Mouse (Mus musculus) left cerebral cortex, postnatal 10 days (tissue): ENCODE data around the gene Tm4sf19. TPM values are rescaled to one million over a fixed set of nuclear protein-coding genes. Genes with fewer than 3 reads are reported as not detected.

Source experiments
- DNase-seq, 2 experiments: peaks; one replicate each; pipeline ENCODE4 v3.0.0; 2021 to 2022; ENCODE audit warnings: low spot score in 2 of 2, mixed read lengths in 1 of 2; ENCODE audit errors: extremely low spot score in 1 of 2
- intact Hi-C: fragments of 180-260 bp; cut with DNase I; formaldehyde crosslinking; loops from one replicate; pipeline ENCODE4 v1.15.1; 2025
- total RNA-seq, 2 experiments: library from RNA; stranded (reverse); gene quantifications; 2 replicates each; pipeline ENCODE4 v1.2.3; 2021

Tm4sf19 gene
- total RNA-seq = under 1 TPM in 1 of 2 experiments, not detected in 1; 0.28 TPM

DNA sequence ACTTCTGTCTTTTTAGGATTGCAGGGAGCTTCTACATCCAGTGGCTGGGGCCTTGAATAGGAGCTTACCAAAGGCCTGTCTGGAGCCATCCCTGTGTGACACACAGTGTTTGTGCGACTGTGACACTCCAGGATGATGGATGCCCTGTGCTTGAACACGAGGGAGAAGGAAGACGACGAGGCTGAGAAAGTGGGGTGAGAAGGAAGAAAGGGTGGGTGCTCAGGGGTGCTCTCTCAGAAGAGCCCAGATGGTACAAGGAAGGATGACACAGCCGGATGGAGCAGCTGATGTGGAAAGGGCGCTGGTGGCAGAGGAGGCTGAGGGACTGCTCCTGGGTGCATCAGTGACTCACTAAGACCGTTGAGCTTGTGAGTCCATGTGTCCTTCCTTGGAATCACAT, at the start of gene Tm4sf19:
Gene Tm4sf19 (plus strand): TSS at position 240 of the 400 bp plus-strand sequence.
- intact Hi-C loops = no loop called here
- no peak for DNase-seq

DNA sequence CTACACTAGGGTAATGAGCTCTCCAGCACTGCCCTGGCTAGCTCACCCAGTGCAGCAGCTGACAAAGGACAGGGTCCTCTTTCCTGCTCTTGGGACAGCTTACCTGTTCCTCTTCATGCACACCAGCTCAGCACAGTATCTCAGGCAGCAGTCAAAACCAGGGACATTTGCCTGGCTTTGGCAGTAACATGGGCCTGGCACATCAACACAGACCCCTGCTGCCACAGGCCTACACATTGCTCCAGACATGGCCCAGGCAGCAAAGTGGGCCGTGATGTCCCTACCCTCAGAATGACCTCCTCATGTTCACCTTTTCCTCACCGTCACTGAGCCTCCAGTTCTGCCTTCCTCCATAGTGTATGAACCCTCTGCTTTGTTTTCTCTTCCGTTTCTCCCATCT, 49.5 kb upstream of the Tm4sf19 start:
- DNase-seq = no peak
- intact Hi-C loops = no loop called here

DNA sequence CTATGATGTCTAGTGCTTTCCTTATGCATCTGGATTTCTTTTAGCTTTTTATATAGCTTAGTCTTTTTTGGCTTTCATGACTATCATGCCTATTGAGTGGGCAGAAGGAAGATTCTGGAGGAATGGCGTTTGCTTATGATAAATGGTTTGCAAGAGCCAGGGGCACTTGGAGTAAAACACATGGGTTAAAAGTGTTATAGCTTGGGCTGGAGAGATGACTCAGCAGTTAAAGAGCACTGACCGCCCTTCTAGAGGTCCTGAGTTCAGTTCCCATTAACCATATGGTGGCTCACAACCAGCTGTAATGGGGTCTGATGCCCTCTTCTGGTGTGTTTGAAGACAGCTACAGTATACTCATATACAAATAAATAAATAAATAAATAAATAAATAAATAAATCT, 36.8 kb upstream of the Tm4sf19 start:
- intact Hi-C loops = no loop called here
- DNase-seq = no peak

DNA sequence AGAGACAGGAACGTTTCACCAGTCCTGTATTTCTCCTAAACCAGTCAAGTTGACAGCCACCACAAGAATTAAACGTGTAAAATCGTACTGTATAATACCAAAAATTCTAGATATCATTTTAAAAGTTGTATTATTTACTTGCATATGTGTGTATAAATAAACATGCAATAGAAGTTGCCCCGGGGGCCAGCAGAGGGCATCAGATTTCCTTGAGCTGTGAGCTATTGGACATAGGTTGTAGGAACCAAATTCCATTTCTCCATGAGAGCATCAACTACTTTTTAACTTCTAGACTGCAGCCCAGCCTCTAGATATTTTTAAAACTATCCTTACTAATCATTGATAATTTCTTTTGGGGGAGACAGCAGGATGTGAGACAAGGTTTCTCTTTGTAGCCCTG, 29.0 kb upstream of the Tm4sf19 start:
- intact Hi-C loops = no loop called here
- peak in 1 of 2 experiments; percentile 28 for DNase-seq

DNA sequence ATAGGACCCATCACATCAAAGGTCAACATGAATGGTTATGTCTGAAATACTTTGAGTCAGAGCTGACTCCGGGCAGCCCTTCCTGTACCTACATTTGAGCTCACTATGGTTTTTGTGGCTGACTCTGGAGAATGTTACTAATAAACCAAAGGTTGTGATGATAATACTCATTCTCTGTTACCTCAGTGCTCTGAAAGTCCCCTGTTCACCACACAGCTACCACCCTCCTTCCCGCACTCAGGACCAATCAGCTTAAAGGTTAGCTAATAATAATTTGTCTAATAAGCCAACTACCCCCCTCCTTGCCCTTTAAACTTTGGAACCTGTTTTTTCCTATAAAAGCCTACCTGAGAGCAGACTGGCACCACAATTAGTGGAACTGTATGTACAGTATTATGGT, 20.7 kb upstream of the Tm4sf19 start:
- intact Hi-C loops = no loop called here
- no peak for DNase-seq

DNA sequence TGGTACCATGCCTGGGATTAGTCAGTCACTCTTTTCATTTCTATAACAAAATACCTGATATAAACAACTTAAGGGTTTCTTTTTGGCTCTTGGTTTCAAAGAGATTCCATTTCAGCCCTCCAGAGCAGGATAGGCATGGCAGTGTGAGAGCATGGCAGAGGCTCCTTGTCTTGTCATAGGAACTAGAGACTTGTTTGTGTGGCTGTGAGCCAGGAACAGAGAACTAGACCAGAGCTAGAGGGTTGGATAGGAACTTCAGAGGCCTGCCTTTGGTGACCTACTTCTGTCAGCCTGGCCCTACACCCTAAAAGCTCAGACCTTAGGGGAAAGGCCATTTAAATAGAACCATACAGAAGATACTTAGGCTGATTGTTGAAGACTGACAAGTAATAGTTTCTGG, 17.4 kb upstream of the Tm4sf19 start:
- intact Hi-C loops = loop anchor here (10.0 kb wide), 1 partner anchor 98 kb away; no protein-coding TSS in a partner anchor

DNA sequence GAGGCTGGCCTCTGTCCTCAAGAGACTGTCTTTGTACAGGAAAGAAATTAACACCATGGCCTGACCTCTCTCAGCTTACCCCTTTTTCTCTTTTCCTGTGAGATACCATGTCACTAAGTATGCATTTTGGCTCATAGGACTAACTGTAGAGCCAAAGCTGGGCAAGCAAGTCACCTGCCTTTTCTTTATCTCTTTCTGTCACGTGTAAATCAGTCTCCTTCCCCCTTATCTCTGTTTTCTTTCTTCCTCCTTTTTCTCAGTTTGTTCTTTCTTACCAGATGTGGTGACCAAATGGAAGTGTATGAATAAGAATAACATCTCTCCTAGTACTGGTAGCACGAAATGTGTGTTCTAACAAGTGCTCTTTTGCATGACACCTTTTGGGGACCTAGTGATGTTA, 15.4 kb upstream of the Tm4sf19 start:
- DNase-seq = no peak
- intact Hi-C loops = loop anchor here (10.0 kb wide), 1 partner anchor 100 kb away; no protein-coding TSS in a partner anchor

More for the DNA sequence above, 17.4 kb upstream of the Tm4sf19 start:
- no peak for DNase-seq

DNA sequence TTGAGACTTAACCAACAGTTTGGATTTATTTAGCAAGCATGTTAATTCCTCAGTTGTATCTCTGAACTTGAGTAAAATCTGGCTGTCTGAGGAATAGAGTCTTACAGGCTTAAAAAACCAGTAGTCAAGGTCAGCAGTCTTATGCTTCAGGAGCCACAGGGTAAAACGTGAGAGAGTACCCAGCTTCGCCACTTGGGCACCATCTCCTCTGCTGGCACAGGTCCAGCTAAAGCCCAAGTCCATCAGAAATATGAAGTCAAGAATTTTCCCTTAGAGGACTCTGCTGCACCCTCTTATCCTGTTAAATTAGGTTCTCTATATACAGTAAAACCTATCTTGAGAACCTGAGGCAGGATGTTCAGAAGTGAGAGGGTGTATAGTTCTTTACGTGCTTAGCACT, 13.5 kb upstream of the Tm4sf19 start:
- DNase-seq = no peak
- intact Hi-C loops = loop anchor here (10.0 kb wide), 1 partner anchor 102 kb away; no protein-coding TSS in a partner anchor

DNA sequence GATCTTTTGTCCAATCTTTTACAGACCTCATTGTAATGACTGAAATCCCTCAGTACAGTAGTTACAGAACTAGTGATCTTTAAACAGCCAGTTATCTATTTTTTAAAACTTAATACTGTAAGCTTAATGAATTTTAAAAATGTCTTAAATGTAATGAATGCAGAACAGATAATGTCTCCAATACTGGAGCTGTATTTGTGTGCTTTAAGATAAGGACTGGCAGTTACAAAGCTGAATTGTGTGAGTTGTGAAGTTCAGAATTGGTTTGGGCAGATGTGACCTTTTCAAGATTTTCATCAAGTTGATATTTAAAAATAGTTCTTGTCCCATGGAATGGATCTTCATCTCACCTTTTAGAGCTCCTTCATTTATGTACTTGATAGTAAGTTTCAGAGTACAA, 11.3 kb upstream of the Tm4sf19 start:
- no peak for DNase-seq
- intact Hi-C loops = loop anchor here (10.0 kb wide), 1 partner anchor 104 kb away; no protein-coding TSS in a partner anchor

DNA sequence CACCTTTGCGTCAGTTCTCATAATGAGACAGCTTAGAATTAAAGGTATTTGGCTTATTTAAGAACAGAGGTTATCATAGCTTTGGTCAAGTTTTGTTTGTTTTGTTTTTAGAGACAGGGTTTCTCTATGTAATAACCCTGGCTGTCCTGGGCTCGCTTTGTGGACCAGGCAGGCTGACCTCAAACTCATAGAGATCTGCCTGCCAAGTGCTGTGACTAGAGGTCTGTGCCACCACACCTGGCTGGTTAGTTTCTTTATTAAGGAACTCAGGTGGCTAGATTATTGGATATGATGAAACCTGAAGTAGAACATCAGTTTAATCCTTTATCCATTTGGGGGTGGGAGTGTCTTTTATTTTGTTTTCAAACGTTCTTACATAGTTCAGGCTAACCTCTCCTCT, 10.5 kb upstream of the Tm4sf19 start:
- intact Hi-C loops = loop anchor here (10.0 kb wide), 1 partner anchor 105 kb away; no protein-coding TSS in a partner anchor
- DNase-seq = no peak

DNA sequence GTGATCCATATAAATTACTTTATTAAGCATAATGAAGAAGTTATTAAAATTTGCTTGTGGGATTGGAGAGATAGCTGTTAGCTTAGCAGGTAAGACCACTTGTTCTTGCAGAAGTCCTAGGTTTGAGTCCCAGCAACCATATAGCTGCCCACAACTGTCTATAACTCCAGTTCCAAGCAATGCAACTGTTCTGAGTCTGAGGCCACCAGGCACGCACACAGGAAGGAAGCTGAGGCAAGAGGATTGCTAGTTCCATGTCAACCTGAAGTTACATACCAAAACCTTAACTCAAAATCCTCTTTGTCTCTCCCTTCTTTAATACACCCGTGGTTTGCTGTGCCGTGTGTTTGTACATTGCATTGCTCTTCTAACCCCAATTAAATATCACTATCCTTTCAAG, 9.4 kb upstream of the Tm4sf19 start:
- intact Hi-C loops = no loop called here
- no peak for DNase-seq

DNA sequence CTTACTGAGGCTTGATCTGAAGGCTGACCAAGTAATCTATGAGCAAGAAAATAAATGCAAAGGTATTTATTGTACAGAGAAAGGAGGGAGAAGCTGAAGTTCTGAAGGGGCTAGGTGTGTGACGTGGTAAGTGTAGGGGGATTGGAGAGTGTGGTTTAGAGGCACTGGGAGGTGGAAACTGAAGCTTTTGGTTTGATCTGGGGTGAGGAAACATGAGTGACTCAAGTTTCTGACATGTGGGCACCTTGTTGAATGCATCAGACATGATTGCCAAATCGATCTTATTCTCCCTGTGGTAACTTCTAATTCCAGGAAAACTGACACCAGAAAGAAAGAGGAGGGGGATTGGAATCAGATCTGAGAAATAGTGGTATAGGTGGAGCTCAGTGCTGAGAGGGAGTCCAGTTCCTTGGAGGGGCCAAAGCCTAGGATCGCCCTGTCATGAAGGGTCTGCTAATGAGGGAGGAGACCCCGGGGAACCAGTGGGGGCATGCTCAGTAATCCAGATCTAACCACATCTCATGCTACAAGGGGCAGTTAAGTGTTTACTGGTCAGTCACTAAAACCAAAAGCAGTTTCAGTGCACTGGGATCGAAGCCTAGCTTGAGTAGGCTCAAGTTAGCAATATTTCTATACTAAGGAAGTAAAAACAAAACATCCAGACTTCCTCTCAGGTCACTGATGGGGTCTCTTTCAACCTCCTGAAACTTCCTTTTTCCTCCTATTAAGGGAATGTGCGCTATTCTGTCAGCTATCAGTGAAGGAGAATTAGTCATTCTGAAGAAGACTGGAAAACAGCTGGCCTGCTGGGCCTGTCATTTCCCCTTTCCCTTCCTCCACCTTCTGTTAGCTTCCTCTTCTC, 4.4 kb upstream of the Tm4sf19 start:
- intact Hi-C loops = no loop called here
- DNase-seq = no peak

DNA sequence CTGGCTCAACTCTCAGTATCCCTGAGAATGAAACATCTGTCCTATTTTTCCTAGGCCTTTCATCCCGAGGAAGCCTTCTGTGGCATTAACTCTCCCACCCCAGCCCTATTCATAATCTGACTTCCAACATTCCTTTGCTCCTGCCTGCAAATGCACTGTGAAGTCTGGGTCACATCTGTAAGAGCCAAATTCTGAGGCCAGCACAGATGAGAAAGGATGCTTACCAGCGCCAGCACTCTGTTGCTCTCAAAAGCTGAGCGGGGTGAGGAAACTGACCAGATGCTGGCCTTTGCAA, 3.8 kb upstream of the Tm4sf19 start:
- no peak for DNase-seq
- intact Hi-C loops = no loop called here

DNA sequence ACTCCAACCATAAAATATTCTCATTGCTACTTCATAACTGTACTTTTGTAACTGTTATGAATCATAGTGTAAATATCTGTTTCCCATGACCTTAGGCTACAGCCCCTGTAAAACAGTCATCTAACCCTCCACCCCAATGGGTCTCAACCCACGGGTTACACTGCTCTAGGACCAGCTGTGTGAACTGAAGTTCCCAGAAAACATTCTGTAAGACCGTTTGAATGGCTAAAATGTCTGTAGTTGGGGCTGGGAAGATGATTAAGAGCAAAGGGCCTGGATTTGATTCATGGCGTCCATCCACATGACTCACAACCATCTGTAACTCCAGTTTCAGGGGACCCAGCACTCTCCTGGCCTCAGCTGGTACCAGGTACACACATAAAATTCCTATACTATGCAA, 2.1 kb upstream of the Tm4sf19 start:
- intact Hi-C loops = no loop called here
- no peak for DNase-seq

DNA sequence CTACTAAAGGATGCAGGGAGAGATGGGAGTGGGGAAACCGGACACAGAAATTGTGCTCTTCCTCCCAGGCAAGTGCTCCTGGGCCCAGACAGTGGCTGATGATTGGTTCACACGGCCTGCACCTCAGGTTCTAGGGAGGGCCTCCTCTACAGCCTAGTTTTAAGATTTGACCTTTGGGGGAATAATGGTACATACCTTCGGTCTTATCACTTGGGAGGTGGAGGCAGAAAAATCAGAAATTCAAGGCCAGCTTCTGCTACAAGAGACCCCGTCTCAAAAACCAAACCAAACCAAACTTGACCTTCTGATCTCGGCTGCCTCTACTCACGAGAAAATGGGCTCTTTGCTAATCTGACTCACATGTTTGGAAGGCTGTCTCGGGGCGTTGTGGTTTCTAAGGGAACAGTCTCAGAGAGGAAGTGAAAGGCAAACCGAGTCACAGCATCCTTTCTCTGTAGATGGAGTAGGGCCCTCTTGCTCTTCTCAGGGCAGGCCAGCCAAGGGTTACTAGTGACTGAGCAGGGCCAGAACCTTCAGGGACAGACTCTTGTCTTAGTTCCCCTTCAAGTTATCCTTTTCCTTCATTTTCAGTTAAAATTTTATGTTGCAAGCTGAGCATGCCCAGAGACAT, 1.1 kb downstream of the Tm4sf19 start:
- intact Hi-C loops = no loop called here
- no peak for DNase-seq

DNA sequence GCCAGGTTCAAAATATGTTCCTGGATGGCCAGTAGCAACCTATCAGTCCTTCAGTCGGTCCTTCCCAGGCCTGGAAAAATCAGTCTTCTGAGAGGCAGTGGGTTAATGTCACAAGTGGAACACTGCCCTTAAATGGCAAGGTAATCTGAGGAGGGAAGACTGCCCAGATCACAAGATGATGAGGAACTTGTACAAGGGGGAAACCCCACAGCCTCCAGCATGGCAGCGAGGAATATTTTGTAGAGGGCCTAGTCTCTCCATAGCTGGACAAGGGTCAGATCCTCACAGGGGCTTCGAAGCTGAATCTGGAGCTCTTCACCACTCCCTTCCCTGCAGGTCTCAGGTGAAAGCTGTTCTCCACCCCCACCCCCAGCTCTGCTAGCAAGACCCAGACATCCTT, 2.5 kb downstream of the Tm4sf19 start:
- DNase-seq = no peak
- intact Hi-C loops = no loop called here

DNA sequence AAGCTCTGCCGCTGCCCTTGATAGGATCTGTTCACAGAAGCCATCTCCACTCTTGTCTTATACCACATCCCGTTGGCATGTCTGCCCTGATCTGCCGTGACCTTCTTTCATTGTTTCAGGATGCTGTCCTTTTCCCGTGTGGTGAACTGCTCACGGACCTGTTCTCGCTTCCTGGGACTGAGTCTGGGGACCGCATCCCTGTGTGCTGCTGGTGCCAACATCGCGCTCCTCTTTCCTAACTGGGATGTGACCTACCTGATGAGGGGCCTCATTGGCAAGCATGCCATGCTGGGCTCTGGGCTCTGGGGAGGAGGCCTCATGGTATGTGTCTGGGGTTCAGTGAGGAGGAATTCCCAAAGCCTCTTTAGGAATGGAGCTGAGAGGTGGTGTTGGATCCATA, 5.4 kb downstream of the Tm4sf19 start:
- no peak for DNase-seq
- intact Hi-C loops = no loop called here

DNA sequence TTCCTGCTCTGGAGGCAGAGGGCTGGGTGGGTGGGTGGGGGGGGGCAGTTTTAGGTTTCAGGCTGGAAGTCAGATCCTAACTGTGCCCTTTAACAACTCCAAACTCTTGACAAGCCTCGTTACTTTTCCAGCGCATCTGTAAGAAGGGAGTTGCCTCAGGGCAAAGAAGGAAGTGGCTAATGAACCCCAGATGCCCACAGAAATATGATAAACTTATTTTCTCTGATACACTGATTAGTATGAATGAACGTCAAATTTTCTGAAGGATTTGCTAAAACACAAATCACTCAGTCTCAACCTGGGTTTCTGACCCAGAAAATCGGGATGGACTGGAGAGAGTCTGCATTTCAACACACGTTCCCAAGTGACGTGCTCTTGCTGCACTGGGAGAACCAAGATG, 6.4 kb downstream of the Tm4sf19 start:
- no peak for DNase-seq
- intact Hi-C loops = no loop called here

DNA sequence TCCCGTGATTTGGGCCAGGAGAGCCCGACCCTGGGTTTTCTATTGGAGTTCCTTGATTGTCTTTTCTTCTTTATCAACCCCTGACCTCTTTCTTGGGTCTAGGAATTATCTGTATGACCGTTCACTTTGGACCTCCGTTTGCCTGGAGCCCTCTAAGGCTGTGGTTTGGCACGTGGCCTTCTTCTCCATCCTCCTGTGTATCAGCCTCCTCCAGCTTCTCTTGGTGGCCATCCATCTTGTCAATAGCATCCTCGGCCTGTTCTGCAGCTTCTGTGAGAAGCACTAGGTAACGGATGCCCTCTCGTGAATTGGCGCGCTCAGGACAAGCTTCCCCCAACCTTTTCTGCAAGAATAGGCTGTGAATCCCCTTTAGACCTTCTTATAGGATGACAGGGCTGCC, 7.4 kb downstream of the Tm4sf19 start:
- no peak for DNase-seq
- intact Hi-C loops = no loop called here

DNA sequence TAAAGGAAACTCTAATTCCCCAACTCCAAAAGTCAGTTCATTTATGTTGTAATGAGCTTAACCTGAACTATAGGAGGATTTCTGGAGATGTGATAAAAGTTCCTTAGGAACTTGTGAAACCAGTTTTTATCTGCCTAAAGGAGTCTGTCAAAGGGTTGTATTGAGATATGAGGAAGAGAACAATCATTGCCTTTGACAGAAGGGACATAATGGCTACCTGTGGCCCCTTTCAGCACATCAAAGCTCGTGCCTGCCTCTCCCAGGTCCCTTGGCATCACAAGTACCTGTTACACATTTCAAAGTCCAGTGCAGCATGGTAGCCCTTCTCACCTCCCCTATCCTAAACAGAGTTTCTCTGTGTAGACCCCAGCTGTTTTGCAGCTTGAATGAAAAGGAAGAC, 17.2 kb downstream of the Tm4sf19 start:
- intact Hi-C loops = no loop called here
- no peak for DNase-seq
